Mouse (Mus musculus): ENCODE data around the gene Pcdh9.

- TF ChIP-seq EP300 (IDR thresholded peaks at IDR 0.05; ENCODE audit: insufficient read depth, low read depth, low read length) (no peak), CTCF (IDR thresholded peaks at IDR 0.05) (no peak), POLR2A (IDR thresholded peaks at IDR 0.05; ENCODE audit: insufficient read depth, low read depth, low read length) (no peak)
Observed at GRCm38 (mm10) chr14:93349166-93349565, 541.3 kb downstream of the Pcdh9 start.

Measured in heart, adult 2 months (tissue).